Mouse (Mus musculus) adrenal gland, postnatal 14 days (tissue): ENCODE results near the gene Zcchc7. TPM values are rescaled to one million over a fixed set of nuclear protein-coding genes. Genes with fewer than 3 reads are reported as not detected.

Experiments used
- DNase-seq: peaks from one replicate; pipeline ENCODE4 v3.0.0; 2021; ENCODE audit warnings: mixed read lengths
- microRNA-seq, 2 experiments: library from miRNA; unstranded; fragments of <30 nt; microRNA quantifications; one replicate each; pipeline ENCODE4 v1.2.0; 2021
- total RNA-seq: library from RNA; stranded (reverse); gene quantifications from 2 replicates; pipeline ENCODE4 v1.2.3, GENCODE M21; 2021

The Zcchc7 gene
- total RNA-seq, 1 experiment from 2014 or later, result 46.8 TPM

DNA sequence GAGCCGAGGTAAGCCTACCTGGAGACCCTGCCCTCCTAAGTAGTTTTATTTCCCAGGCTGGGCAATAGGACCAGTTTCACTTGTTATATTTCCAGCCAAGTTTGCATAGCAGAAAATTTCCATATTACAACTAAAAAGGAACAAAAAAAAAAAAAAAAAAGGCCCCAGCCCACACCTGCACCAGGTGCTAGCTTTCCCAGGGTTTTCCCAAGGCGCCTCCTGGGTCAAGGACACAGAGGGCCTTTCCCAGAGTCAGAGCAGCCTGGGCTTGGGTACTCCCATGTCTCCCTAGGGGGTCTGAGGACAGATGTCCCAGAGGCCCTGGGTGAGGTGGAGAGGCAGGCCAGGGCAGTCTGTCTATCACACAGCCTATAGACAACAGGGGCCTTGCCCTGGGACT is 209.5 kb downstream of the Zcchc7 start:
- DNase-seq, result no peak

DNA sequence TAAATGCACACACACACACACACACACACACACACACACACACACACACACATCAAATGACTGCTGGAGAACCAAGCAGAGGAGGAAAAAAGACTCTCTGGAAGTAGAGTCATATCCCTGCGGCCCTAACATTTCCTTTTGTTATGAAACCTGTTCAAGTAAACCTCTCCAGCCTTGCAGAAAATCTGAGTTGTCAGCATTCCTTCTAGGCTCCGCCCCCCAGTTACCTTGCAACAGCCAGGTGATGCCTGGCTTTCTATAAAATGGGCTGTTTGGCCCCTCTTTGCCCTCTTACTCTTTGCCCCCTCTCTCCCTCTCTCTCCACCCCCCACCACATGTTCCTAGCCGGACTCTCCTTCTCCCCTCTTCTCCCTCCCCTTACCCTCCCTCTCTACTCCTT is 210.1 kb downstream of the Zcchc7 start:
- no peak for DNase-seq

DNA sequence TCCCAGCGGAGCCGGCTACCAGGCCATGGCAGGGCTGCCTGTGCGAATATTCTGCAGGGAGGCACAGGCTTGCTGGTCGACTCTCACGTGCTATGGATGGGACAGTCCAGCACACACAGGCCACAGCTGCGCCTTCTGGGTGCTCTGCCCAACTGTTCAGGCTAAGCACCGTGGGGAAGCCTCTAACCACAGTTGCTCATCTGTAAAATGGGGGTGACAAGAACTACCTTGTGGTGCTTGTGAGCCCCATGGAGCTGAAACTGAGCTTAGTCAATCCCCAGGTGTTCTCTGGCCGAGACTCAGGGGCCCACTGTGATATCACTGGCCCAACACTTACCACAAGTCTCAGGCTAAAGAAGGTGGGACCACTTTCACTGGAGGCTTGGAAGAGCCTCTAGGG is 211.7 kb downstream of the Zcchc7 start:
- DNase-seq, result no peak

DNA sequence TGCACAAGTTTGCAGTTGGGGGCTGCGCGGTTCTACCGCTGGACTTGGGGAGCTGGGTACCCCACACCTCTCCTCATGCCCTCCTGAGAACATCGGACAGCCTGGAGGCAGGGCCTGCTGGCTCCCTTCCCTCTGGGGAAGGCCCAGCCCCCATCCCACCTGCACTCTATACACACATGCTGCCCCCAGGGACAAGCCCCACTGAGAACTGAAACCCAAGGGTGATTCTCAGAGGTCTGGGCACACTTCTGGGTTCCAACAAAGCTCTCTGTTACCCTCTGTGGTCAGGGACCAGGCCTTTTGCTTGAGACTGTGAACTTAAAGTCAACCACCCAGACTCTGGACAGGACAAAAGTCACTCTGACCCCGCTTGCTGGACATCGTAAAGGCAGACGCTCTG is 214.4 kb downstream of the Zcchc7 start:
- DNase-seq, result no peak

DNA sequence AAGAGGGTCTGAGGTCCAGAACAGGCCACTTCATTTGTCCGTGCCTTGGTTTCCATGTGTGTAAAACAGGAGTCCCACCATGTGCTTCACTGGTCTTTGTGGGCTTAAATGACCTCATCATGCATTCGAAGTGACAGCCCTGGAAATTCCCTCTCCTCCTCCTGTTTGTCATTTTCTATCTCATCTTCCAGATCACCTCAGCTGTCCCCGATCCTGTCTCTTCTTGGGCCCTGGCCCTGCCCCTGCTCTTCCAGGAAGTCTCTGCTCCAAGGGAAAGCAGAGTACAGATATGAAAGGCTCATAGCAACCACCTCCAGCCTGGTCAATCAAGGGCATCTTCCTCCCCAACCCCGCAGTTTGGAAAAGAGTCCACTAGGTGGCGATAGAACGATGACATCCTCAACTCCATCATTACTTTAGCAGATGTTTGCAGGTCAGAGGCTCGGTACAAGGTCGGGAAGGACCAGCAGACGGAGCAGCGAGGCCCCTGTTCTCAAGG is 215.0 kb downstream of the Zcchc7 start:
- peak; percentile 77 for DNase-seq

DNA sequence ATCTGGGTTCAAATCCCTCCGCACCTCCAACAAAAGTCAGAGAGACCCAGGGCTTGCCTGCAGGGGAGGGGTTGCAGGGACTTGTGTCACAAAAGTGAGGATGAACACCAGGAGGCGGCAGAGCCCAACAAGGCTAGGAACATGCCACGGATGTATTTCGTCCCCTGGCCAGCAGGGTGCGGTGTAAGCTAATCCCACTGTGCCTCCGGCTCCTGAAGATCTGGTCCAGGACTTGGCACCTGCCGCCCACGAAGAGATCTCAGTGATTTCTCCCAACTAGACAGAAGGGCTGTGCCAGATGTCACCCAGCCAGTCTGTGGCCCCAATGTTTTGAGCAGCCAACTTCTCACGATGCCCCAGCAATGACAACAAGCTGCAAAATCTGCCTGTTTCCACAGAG is 217.8 kb downstream of the Zcchc7 start:
- DNase-seq, result peak; percentile 95

DNA sequence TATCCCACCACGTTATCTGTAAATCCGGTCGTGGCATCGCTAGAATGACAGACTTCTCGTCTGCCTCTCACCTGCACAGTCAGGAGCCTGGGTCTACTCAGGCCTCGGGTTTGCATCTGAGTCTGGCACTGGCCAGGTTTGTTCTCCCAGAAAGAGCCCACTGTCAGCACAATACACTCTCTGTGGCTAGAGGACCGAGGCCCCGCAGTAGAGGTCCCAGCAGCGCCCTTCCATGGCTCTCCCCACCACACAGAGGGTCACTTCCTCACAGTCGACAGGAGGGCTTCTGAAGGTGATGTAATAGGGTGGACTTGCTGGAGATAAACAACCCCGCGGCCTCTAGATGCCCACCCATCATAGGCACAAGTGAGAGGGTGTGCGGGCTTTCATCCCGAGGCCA is 218.2 kb downstream of the Zcchc7 start:
- no peak for DNase-seq

DNA sequence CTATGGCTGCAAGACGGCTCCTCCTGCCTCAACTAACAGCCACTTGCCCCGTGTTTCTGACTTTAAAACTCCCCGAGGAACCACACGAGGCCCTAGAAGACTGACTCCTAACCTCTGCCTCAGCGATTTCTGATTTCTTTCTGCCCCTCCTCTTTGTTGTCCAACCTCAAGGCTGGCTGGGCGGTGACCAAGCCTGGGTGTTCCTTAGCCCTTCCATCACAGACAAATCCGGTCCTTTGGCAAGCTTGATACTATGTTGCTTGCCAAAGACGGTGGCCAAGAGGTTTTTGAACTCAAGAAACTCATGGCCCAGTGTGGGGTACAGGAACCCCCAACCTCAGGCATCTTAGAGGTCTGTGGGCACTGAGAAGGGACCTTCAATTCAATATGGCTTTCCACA is 218.7 kb downstream of the Zcchc7 start:
- no peak for DNase-seq

DNA sequence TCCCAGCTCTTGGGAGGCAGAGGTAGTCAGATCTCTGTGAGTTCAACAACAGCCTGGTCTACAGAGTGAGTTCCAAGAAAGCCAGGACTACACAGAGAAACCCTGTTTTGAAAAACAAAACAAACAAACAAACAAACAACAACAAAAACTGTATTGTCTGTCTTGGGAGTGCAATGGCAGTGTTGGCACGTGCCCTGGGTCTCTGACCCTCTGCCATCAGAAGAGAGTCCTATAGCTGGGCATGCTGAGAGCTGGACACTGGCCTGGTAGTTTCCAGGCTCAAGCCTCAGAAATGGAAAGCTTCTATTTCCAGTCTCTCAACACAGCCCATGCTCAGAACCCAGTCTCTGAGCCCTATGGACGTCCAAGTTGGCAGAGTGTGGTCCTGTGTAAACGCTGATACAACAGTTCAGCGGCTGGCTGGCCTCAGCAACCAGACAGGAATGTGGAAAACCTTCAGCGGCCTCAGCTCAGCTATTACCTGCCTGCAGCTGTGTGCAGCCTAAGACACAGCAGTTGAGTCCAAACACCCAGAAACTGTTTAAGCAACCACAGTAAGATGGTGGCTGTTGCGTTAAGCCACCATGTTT is 220.4 kb downstream of the Zcchc7 start:
- DNase-seq, result no peak

DNA sequence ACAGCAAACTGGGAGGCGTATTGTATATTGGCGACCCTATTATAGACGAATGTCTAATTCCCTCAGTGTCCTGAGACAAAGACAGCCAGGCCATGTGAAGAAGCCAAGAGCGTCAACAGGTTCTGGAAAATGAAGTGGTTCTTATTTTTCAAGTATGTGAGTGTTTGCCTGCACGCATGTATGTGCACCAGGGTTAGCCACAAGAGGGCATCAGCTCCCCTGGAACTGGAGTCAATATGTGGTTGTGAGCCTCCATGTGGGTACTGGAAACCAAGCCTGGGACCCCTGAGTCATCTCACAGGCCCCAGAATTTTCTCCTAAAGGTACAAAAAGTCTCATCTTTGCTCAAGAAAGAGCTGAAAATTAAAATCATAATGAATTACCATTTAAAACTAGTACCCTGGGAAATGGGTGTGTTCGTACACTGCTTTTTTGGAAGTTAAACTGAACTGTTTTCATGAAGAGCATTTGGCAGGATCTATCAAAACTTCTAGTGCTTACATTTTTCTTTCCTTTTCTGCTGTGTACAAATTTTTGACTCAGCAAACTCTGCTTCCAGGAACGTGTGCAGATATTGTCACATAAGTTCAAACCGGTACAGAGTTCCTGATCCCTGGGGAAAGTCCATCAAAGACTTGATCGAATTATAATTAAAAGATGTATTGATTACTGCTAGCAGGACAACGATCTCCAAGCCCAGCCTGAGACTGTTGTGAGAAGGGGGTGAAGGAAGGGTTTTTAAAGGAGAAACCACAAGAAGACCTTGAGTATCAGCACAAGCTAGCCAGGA is 221.4 kb downstream of the Zcchc7 start:
- DNase-seq, result no peak

DNA sequence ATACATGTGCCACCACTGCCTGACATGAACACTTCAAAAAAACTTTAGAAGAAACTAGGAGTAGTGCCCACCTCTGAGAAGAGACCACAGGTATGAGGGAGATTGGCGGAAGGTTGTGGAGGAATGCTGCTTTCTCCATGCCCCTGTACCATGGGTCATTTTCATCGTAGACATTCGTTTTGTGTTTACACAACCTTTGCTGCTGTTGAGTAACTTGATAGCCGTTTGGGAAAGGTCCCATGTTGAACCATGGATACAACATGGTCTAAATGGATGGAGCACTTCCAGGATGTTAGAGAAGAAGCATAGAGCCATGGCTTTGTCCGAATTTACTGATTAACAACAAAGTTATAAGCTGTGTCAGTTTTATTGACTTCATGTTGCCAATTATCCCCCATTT is 222.5 kb downstream of the Zcchc7 start:
- DNase-seq, result no peak

DNA sequence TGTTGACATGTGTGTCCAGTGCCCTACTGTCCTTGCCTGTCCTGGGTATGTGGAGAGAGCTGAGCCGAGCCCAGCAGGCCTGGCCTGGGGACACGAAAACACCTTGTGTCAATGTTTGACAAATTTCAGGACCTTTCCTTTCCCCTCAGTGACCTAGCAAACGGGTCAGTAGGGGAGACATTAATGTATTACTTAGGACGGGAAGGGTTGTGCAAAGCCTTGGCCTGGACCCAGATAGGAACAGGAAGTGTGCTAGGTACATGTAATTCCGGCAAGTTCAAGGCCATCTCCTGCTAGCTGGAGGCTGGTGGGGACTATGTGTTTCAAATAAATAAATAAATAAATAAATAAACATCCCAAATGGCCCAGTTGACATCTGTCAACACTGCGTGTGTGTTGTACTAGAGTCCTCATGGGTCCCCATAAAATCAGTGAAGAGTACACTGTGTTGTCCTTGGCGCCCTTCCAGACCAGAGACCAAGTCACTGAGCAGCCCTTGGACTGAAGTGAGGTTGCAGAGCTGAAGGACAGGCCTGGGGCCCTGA is 224.2 kb downstream of the Zcchc7 start:
- peak; percentile 87 for DNase-seq

DNA sequence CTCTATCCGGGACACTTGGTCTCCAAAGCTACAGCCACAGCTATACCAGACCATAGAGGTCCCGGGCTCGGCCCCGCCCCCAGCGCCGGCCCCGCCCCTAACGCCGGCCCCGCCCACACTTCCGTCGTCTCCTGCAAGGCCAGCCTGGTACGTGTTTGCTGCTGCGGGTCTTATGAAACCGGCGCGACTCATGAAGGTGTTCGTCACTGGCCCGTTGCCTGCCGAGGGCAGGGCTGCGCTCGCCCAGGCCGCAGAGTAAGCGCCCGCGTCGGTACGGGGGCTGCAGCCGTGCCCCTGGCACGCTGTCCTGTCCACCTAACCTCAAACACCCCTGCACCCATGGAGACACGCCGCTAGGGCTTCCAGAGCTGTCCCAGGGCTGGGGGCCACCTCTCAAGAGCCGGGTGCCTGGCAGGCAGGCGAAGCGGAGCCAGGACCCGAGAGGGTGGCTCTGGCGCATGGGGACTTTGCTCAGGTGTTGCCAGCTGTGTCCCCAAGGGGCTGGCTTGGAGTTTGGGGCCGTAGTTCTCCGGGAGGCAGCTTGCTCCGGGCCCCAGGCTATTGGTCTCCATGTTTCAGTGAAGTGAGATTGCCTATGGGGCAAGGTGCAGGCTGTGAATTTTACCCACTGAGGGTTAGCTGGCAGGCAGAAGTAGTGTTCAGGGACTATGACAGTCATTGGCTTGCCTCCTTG is 225.8 kb downstream of the Zcchc7 start, which contains the start of gene Grhpr:
Gene Grhpr, plus strand, starts transcription at position 116 of the 694 bp plus-strand sequence.
- DNase-seq, result peak; percentile 94

Small RNAs within 50 kb of the gene (microRNA-seq; reads per million reads assigned to microRNA genes)
- gene Gm22639, result 0 reads per million in 2 experiments

Other genes with a start within 250 kb of the Zcchc7 start
- gene Pax5, start 45.4 kb upstream of the Zcchc7 start, total RNA-seq, result 1.6 and 12.5 TPM in 2 replicates
- gene Grhpr, start 225.5 kb downstream of the Zcchc7 start, total RNA-seq, result 153 and 188 TPM in 2 replicates